Mouse (Mus musculus) naive thymus-derived CD4-positive, alpha-beta T cell, adult 5 months (primary cell): ENCODE data around the gene B4galnt4. TPM values are rescaled to one million over a fixed set of nuclear protein-coding genes. Genes with fewer than 3 reads are reported as not detected.

Experiments used
- polyA plus RNA-seq: library from polyadenylated mRNA; unstranded; fragments of 100-300 nt; shearing (Covaris generic); gene quantifications from one replicate; pipeline ENCODE4 v1.2.1, GENCODE M21; 2017

The B4galnt4 gene
- polyA plus RNA-seq: 0.85 TPM

DNA sequence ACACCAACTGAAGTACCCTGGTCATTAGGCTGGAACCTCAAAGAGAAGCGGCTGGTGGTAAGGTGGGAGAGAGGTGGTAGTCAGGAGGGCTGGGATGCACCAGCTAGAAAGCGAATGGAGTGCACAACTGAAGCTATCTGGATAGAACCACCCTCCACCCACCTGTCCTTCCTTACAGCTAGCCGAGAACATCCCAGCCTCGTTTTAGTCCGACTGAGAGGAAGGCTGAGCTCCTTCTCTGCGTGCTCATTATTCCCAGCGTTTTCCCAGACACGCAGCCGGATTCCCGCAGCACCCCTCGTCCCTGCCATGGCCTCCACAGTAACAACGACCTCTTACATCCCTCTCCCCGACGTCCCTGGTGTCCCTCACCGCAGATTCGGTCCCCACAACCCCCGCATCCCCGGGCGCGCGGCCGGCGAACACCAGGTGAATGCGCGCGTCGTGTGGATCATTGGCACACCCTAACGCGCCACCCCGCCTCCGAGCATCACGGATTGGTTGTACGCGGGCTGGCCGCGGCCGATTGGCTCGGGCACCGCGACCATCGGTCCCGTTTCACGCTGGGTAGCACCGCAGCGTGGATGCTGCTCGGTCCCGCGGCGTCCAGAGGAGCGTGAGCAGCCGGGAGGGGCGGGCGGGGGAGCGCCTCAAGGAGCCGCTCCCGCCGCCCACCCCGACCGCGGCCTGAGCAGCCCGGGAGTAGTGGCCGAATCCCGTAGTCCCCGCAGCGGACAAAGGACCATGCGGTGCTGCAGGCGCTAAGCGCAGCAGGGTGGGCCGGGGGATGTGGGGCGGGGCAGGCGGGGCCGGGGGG is at the start of gene B4galnt4:
TSS of gene B4galnt4 (plus strand) at position 679 of the 817 bp plus-strand sequence.

DNA sequence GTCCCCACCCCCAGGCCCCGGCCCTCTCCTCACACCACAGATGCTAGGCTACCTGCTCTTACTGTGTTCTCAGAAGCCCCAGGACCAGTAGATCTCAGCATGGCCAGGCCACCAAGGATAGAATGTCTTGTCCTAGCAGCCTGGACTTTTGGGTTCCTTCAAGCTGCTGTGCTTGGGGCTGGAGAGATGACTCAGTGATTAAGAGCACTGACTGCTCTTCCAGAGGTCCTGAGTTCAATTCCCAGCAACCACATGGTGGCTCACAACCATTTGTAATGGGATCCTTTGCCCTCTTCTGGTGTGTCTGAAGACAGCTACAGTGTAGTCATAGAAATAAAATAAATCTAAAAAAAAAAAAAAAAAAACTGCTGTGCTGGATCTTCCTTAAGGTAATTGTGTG is 43.1 kb upstream of the B4galnt4 start, which contains the start of gene Ifitm6:
TSS of gene Ifitm6 (minus strand) at position 101 of the 400 bp plus-strand sequence.

DNA sequence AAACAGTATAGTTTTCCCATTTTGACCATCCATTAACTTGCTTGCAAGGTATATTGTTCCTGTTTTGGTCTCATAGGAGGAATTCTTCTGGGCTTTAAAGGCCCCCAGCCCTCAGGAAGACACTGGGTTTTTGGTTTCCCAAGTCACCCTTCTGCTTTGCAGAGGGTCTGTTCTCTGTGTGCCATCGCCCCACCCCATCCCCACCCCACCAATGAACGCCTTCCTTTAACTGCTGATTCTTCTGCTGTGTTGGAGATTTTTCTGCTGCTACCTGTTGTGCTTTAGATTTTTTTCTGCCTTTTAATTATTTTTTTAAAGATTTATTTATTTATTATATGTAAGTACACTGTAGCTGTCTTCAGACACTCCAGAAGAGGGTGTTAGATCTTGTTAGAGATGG is 32.1 kb upstream of the B4galnt4 start, which contains the start of gene Gm17387:
TSS of gene Gm17387 (plus strand) at position 301 of the 400 bp plus-strand sequence.

DNA sequence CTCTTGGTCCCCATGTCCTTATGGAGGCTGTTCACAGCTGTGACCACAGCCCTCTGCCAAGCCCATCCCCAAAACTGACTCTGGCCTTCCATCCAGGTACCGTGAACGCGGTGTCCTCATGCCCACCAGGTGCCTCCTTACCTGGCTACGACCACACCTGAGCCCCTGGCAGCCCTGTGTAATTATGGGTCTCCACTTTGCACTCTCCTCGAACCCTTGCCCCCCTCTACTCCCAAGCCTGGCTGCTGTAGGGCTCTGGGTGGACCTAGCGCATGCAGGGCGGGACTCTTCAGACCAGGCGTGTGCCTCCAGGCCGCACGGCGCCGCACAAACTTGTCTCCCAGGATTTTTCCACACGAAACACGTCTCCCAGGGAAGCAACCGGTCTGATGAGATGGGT is 16.9 kb downstream of the B4galnt4 start, which contains the start of gene Pkp3:
TSS of gene Pkp3 (plus strand) at position 378 of the 400 bp plus-strand sequence.

DNA sequence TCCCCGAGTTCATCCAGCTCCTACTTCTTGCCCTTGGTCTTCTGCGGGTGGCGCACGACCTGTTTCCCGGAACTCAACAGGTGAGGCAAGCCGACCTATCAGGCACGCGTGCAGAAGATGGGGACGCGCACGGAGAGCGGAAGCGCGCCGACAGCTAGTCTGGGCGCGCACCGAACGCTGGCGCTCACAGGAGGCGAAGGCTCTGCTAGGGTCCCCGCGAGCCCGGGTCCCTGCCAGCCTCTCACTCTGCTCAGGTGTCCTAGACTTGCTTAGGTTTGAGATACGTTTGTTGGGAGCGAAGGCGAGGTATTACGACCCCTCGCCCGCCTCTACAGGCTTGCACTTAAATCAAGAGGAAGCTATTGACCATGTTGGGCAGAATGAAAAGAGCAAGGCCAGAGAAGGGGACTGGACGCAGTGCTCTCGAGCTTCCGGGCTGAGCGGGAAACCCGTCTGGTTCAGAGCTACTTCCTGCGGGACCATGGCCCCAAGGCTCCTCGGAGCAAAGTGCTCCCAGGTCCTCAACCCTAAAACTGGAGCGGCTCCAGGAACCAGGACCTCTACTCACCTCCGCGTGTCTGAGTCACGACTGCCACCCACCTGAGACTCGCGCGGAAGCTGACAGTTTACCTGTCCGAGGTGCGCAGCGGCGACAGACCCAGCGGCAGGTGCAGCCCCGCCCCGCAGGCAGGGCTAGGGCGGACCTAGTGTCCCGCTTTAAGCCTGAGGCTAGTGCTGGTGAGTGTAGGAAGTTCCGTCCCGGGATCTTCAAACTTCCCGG is 39.2 kb downstream of the B4galnt4 start, which contains the start of gene Sigirr:
TSS of gene Sigirr (minus strand) at position 662 of the 781 bp plus-strand sequence.

DNA sequence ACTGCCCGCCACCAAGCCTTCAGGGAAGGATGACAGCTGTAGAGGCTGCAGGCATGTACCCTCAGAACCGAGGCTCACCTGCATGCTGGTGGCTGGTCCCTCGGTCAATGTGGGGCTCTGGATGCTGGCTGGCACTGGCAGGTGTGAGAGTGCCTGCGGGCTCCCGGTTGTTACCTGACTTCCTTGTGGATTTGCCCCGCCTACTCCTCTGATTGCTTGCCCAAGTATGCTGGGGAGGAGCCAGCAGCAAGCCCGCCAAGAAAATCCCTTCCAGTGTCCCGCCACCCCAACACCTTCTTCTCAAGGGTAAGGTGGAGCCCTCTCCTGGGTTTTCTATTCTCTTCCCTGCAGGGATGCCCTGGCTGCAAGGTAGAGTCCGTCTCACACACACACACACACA is 56.7 kb downstream of the B4galnt4 start, which contains the start of gene Ano9:
TSS of gene Ano9 (minus strand) at position 171 of the 400 bp plus-strand sequence.

Other genes with a start within 250 kb of the B4galnt4 start
- gene Zfp941, start 238.9 kb upstream of the B4galnt4 start, polyA plus RNA-seq: 0.11 TPM
- gene Urah, start 226.1 kb upstream of the B4galnt4 start, polyA plus RNA-seq: not detected
- gene Scgb1c1, start 215.6 kb upstream of the B4galnt4 start, polyA plus RNA-seq: not detected
- not detected for gene Odf3, start 213.3 kb upstream of the B4galnt4 start, polyA plus RNA-seq
- not detected for gene Gm45785, start 204.8 kb upstream of the B4galnt4 start, polyA plus RNA-seq
- 93.6 TPM for gene Ric8a, start 204.1 kb upstream of the B4galnt4 start, polyA plus RNA-seq
- 48.0 TPM for gene Bet1l, start 203.5 kb upstream of the B4galnt4 start, polyA plus RNA-seq
- gene Psmd13, start 179.1 kb upstream of the B4galnt4 start, polyA plus RNA-seq: 144 TPM
- 6.2 TPM for gene Sirt3, start 178.8 kb upstream of the B4galnt4 start, polyA plus RNA-seq
- gene Cox8b, start 160.7 kb upstream of the B4galnt4 start, polyA plus RNA-seq: not detected
- not detected for gene Nlrp6, start 140.2 kb upstream of the B4galnt4 start, polyA plus RNA-seq
- 11.9 TPM for gene Pgghg, start 119.7 kb upstream of the B4galnt4 start, polyA plus RNA-seq
- gene Ifitm5, start 110.8 kb upstream of the B4galnt4 start, polyA plus RNA-seq: not detected
- not detected for gene Gm45717, start 105.2 kb upstream of the B4galnt4 start, polyA plus RNA-seq
- gene Ifitm2, start 105.1 kb upstream of the B4galnt4 start, polyA plus RNA-seq: not detected
- not detected for gene Ifitm1, start 93.9 kb upstream of the B4galnt4 start, polyA plus RNA-seq
- not detected for gene Ifitm3, start 50.3 kb upstream of the B4galnt4 start, polyA plus RNA-seq
- gene Ifitm6, start 43.2 kb upstream of the B4galnt4 start, polyA plus RNA-seq: not detected
- not detected for gene Gm17387, start 32.0 kb upstream of the B4galnt4 start, polyA plus RNA-seq
- gene Pkp3, start 17.1 kb downstream of the B4galnt4 start, polyA plus RNA-seq: 95.4 TPM
- 73.6 TPM for gene Sigirr, start 39.5 kb downstream of the B4galnt4 start, polyA plus RNA-seq
- not detected for gene Ano9, start 56.7 kb downstream of the B4galnt4 start, polyA plus RNA-seq
- gene Ptdss2, start 61.3 kb downstream of the B4galnt4 start, polyA plus RNA-seq: 8.6 TPM
- 49.7 TPM for gene Rnh1, start 111.8 kb downstream of the B4galnt4 start, polyA plus RNA-seq
- 25.1 TPM for gene Hras, start 132.9 kb downstream of the B4galnt4 start, polyA plus RNA-seq
- 2.3 TPM for gene Lrrc56, start 133.1 kb downstream of the B4galnt4 start, polyA plus RNA-seq
- gene Lmntd2, start 153.0 kb downstream of the B4galnt4 start, polyA plus RNA-seq: 6.6 TPM
- gene Rassf7, start 154.8 kb downstream of the B4galnt4 start, polyA plus RNA-seq: 10.0 TPM
- gene Phrf1, start 167.7 kb downstream of the B4galnt4 start, polyA plus RNA-seq: 112 TPM
- 103 TPM for gene Irf7, start 205.4 kb downstream of the B4galnt4 start, polyA plus RNA-seq
- not detected for gene Cdhr5, start 215.7 kb downstream of the B4galnt4 start, polyA plus RNA-seq
- not detected for gene Sct, start 218.0 kb downstream of the B4galnt4 start, polyA plus RNA-seq
- gene Drd4, start 230.9 kb downstream of the B4galnt4 start, polyA plus RNA-seq: not detected